Mouse (Mus musculus): ENCODE data around the gene Gm7271. TPM values are rescaled to one million over a fixed set of nuclear protein-coding genes. Genes with fewer than 3 reads are reported as not detected.

Gm7271 gene
- polyA plus RNA-seq (2012), result not detected in 2 replicates

DNA sequence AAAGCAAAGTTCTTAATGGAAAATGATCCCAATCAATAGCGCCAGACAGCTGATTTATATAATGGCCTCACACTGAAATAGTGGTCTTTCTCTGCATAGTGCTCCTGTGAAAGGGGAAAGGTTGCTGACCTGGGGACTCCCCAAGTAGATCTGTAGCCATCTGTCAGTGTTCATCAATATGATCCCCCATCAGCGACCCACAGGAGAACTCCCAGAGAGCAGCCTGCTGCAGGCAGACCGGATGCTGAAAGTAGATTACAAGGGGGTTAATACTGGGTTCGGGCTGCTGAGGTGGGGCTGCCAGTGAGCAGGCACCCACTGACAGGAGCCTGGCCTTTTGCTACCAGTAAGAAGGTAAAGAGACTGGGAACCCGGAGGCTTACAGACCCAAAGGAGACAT, at the start of gene Gm7271:
TSS of gene Gm7271 (plus strand) at position 230 of the 400 bp plus-strand sequence.

GRCm38 (mm10) chr5:76529040-76529703, 45.3 kb downstream of the Gm7271 start, which contains the start of gene Exoc1:
Gene Exoc1, plus strand, starts transcription at chr5:76529311.

Other genes starting within 250 kb of the Gm7271 start
- 0.61 and 1.1 TPM in 2 replicates for gene Clock, start 179.2 kb upstream of the Gm7271 start, polyA plus RNA-seq (2012)
- gene Pdcl2, start 152.9 kb upstream of the Gm7271 start, polyA plus RNA-seq (2012), result not detected in 2 replicates
- not detected in 2 replicates for gene Nmu, start 120.3 kb upstream of the Gm7271 start, polyA plus RNA-seq (2012)
- gene Exoc1, start 45.3 kb downstream of the Gm7271 start, polyA plus RNA-seq (2012), result 1.8 and 2.0 TPM in 2 replicates
- gene Cep135, start 104.7 kb downstream of the Gm7271 start, polyA plus RNA-seq (2012), result 2.6 and 3.5 TPM in 2 replicates
- 11.6 and 18.3 TPM in 2 replicates for gene C530008M17Rik, start 172.5 kb downstream of the Gm7271 start, polyA plus RNA-seq (2012)